Mouse (Mus musculus): ENCODE results near the gene Nucks1. TPM values are rescaled to one million over a fixed set of nuclear protein-coding genes. Genes with fewer than 3 reads are reported as not detected.

The Nucks1 gene
- polyA plus RNA-seq, 1 experiment from 2014 or later: 64.1 TPM

- Histone ChIP-seq H3K4me3 (replicated peaks; ENCODE audit: low read length) (no peak overlapping the region), H3K9ac (ENCODE audit: low read length) (no peak overlapping the region), H3K4me2 (ENCODE audit: low read depth, low read length) (no peak overlapping the region), H3K36me3 (ENCODE audit: control insufficient read depth, insufficient read depth, low read length) (no peaks in the 10 kb centered on the region; the same call in 1 of the 2 replicates), H3K27me3 (ENCODE audit: control insufficient read depth, insufficient read depth, low read length) (no peaks in the 10 kb centered on the region), H3K27ac (ENCODE audit: low read length) (no peak overlapping the region), H3K4me1 (ENCODE audit: control insufficient read depth, insufficient read depth, low read length) (peaks cover 8% of the 10 kb centered on the region; the same call in 1 of the 2 replicates), H3K9me3 (replicated peaks; ENCODE audit: control insufficient read depth, low read length) (no peaks in the 10 kb centered on the region)
- WGBS: 100% methylated on average over 1 of the region's 1 CpGs
- ATAC-seq (ENCODE audit: insufficient read depth, low FRiP score): no peak
Observed at GRCm38 (mm10) chr1:131941501-131941900, 31.2 kb downstream of the Nucks1 start.

GRCm38 (mm10) chr1:131942621-131943590, 32.6 kb downstream of the Nucks1 start:
- no peaks in the 10 kb centered on the region for H3K27me3 ChIP-seq (ENCODE audit: control insufficient read depth, insufficient read depth, low read length)
- no peak for ATAC-seq (ENCODE audit: insufficient read depth, low FRiP score)
- 51% methylated on average over 16 of the region's 16 CpGs for WGBS
- no peak overlapping the region for H3K4me2 ChIP-seq (ENCODE audit: low read depth, low read length)
- H3K27ac ChIP-seq (ENCODE audit: low read length): no peak overlapping the region
- peaks cover 8% of the 10 kb centered on the region; the same call in 1 of the 2 replicates for H3K4me1 ChIP-seq (ENCODE audit: control insufficient read depth, insufficient read depth, low read length)
- H3K9ac ChIP-seq (ENCODE audit: low read length): no peak overlapping the region
- no peaks in the 10 kb centered on the region for H3K36me3 ChIP-seq (ENCODE audit: control insufficient read depth, insufficient read depth, low read length)
- no peak overlapping the region for H3K4me3 ChIP-seq (replicated peaks; ENCODE audit: low read length)
- no peaks in the 10 kb centered on the region for H3K9me3 ChIP-seq (replicated peaks; ENCODE audit: control insufficient read depth, low read length)

- H3K27ac ChIP-seq (ENCODE audit: low read length): peak overlapping the region; percentile 81
- ATAC-seq (ENCODE audit: insufficient read depth, low FRiP score): peak; percentile 68; the same call in 1 of the 2 replicates
Observed at GRCm38 (mm10) chr1:131945674-131946440, 35.5 kb downstream of the Nucks1 start.

GRCm38 (mm10) chr1:131946462-131947215, 36.3 kb downstream of the Nucks1 start:
- Histone ChIP-seq H3K4me2 (ENCODE audit: low read depth, low read length) (no peak overlapping the region), H3K4me3 (replicated peaks; ENCODE audit: low read length) (no peak overlapping the region), H3K9me3 (replicated peaks; ENCODE audit: control insufficient read depth, low read length) (no peaks in the 10 kb centered on the region), H3K27ac (ENCODE audit: low read length) (peak overlapping the region; percentile 66), H3K4me1 (ENCODE audit: control insufficient read depth, insufficient read depth, low read length) (peaks cover 4% of the 10 kb centered on the region; the same call in 1 of the 2 replicates), H3K9ac (ENCODE audit: low read length) (no peak overlapping the region), H3K27me3 (ENCODE audit: control insufficient read depth, insufficient read depth, low read length) (no peaks in the 10 kb centered on the region), H3K36me3 (ENCODE audit: control insufficient read depth, insufficient read depth, low read length) (no peaks in the 10 kb centered on the region)
- ATAC-seq (ENCODE audit: insufficient read depth, low FRiP score): no peak
- 81% methylated on average over 11 of the region's 11 CpGs for WGBS

More at GRCm38 (mm10) chr1:131945674-131946440, 35.5 kb downstream of the Nucks1 start:
- H3K4me2 ChIP-seq (ENCODE audit: low read depth, low read length): no peak overlapping the region
- no peaks in the 10 kb centered on the region for H3K36me3 ChIP-seq (ENCODE audit: control insufficient read depth, insufficient read depth, low read length)
- peaks cover 4% of the 10 kb centered on the region; the same call in 1 of the 2 replicates for H3K4me1 ChIP-seq (ENCODE audit: control insufficient read depth, insufficient read depth, low read length)
- peak overlapping the region; percentile 16; the same call in 1 of the 2 replicates for H3K9ac ChIP-seq (ENCODE audit: low read length)
- no peaks in the 10 kb centered on the region for H3K27me3 ChIP-seq (ENCODE audit: control insufficient read depth, insufficient read depth, low read length)
- no peak overlapping the region for H3K4me3 ChIP-seq (replicated peaks; ENCODE audit: low read length)
- WGBS: 49% methylated on average over 10 of the region's 10 CpGs
- H3K9me3 ChIP-seq (replicated peaks; ENCODE audit: control insufficient read depth, low read length): no peaks in the 10 kb centered on the region

GRCm38 (mm10) chr1:131947997-131948525, 37.7 kb downstream of the Nucks1 start:
- H3K36me3 ChIP-seq (ENCODE audit: control insufficient read depth, insufficient read depth, low read length): no peaks in the 10 kb centered on the region
- no peak for ATAC-seq (ENCODE audit: insufficient read depth, low FRiP score)
- no peak overlapping the region for H3K4me2 ChIP-seq (ENCODE audit: low read depth, low read length)
- 42% methylated on average over 1 of the region's 1 CpGs for WGBS
- no peak overlapping the region for H3K9ac ChIP-seq (ENCODE audit: low read length)
- H3K27me3 ChIP-seq (ENCODE audit: control insufficient read depth, insufficient read depth, low read length): no peaks in the 10 kb centered on the region
- H3K27ac ChIP-seq (ENCODE audit: low read length): no peak overlapping the region
- no peak overlapping the region for H3K4me3 ChIP-seq (replicated peaks; ENCODE audit: low read length)
- H3K9me3 ChIP-seq (replicated peaks; ENCODE audit: control insufficient read depth, low read length): no peaks in the 10 kb centered on the region
- peaks cover 4% of the 10 kb centered on the region; the same call in 1 of the 2 replicates for H3K4me1 ChIP-seq (ENCODE audit: control insufficient read depth, insufficient read depth, low read length)

- Histone ChIP-seq H3K9me3 (replicated peaks; ENCODE audit: control insufficient read depth, low read length) (no peaks in the 10 kb centered on the region), H3K36me3 (ENCODE audit: control insufficient read depth, insufficient read depth, low read length) (no peaks in the 10 kb centered on the region), H3K4me2 (ENCODE audit: low read depth, low read length) (no peak overlapping the region), H3K27me3 (ENCODE audit: control insufficient read depth, insufficient read depth, low read length) (no peaks in the 10 kb centered on the region), H3K4me3 (replicated peaks; ENCODE audit: low read length) (no peak overlapping the region), H3K27ac (ENCODE audit: low read length) (no peak overlapping the region), H3K9ac (ENCODE audit: low read length) (no peak overlapping the region), H3K4me1 (ENCODE audit: control insufficient read depth, insufficient read depth, low read length) (no peaks in the 10 kb centered on the region)
- 80% methylated on average over 12 of the region's 12 CpGs for WGBS
- no peak for ATAC-seq (ENCODE audit: insufficient read depth, low FRiP score)
Observed at GRCm38 (mm10) chr1:131954242-131954865, 44.0 kb downstream of the Nucks1 start.

- WGBS: 29% methylated on average over 3 of the region's 3 CpGs
- no peak for ATAC-seq (ENCODE audit: insufficient read depth, low FRiP score)
- no peaks in the 10 kb centered on the region for H3K36me3 ChIP-seq (ENCODE audit: control insufficient read depth, insufficient read depth, low read length)
- H3K4me1 ChIP-seq (ENCODE audit: control insufficient read depth, insufficient read depth, low read length): no peaks in the 10 kb centered on the region
- no peak overlapping the region for H3K9ac ChIP-seq (ENCODE audit: low read length)
- H3K4me3 ChIP-seq (replicated peaks; ENCODE audit: low read length): no peak overlapping the region
- no peak overlapping the region for H3K4me2 ChIP-seq (ENCODE audit: low read depth, low read length)
- no peaks in the 10 kb centered on the region for H3K27me3 ChIP-seq (ENCODE audit: control insufficient read depth, insufficient read depth, low read length)
- no peak overlapping the region for H3K27ac ChIP-seq (ENCODE audit: low read length)
- no peaks in the 10 kb centered on the region for H3K9me3 ChIP-seq (replicated peaks; ENCODE audit: control insufficient read depth, low read length)
Observed at GRCm38 (mm10) chr1:131955131-131955757, 44.9 kb downstream of the Nucks1 start.

- H3K4me2 ChIP-seq (ENCODE audit: low read depth, low read length): no peak overlapping the region
- no peak overlapping the region for H3K9ac ChIP-seq (ENCODE audit: low read length)
- no peak overlapping the region for H3K4me3 ChIP-seq (replicated peaks; ENCODE audit: low read length)
- 59% methylated on average over 5 of the region's 5 CpGs for WGBS
- no peak overlapping the region for H3K27ac ChIP-seq (ENCODE audit: low read length)
- ATAC-seq (ENCODE audit: insufficient read depth, low FRiP score): no peak
- H3K27me3 ChIP-seq (ENCODE audit: control insufficient read depth, insufficient read depth, low read length): peaks cover 3% of the 10 kb centered on the region; the same call in 1 of the 2 replicates
- H3K36me3 ChIP-seq (ENCODE audit: control insufficient read depth, insufficient read depth, low read length): no peaks in the 10 kb centered on the region
- H3K9me3 ChIP-seq (replicated peaks; ENCODE audit: control insufficient read depth, low read length): no peaks in the 10 kb centered on the region
- no peaks in the 10 kb centered on the region for H3K4me1 ChIP-seq (ENCODE audit: control insufficient read depth, insufficient read depth, low read length)
Observed at GRCm38 (mm10) chr1:131957416-131957815, 47.1 kb downstream of the Nucks1 start.
